Mouse (Mus musculus) limb, embryonic 11.5 days (tissue): ENCODE measurements around the gene Tmem177. TPM values are rescaled to one million over a fixed set of nuclear protein-coding genes. Genes with fewer than 3 reads are reported as not detected.

ENCODE experiments used
- polyA plus RNA-seq: library from polyadenylated mRNA; unstranded; fragments of >200 nt; fragmentation: Nextera tagmentation; extraction: Ambion mirVana; gene quantifications from 2 replicates; pipeline ENCODE4 v1.2.1, GENCODE M21; 2014

The Tmem177 gene
- polyA plus RNA-seq, 1 experiment from 2014 or later, result 8.2 TPM

Other genes with a start within 250 kb of the Tmem177 start
- 4.1 and 6.9 TPM in 2 replicates for gene Ptpn4, start 75.6 kb downstream of the Tmem177 start, polyA plus RNA-seq
- gene Cfap221, start 84.0 kb upstream of the Tmem177 start, polyA plus RNA-seq, result not detected in 2 replicates
- gene Sctr, start 93.7 kb upstream of the Tmem177 start, polyA plus RNA-seq, result not detected in 2 replicates
- 2.5 and 3.0 TPM in 2 replicates for gene Tmem37, start 160.9 kb upstream of the Tmem177 start, polyA plus RNA-seq
- 681 and 682 TPM in 2 replicates for gene Dbi, start 207.9 kb upstream of the Tmem177 start, polyA plus RNA-seq
- gene 3110009E18Rik, start 208.0 kb upstream of the Tmem177 start, polyA plus RNA-seq, result 17.9 TPM in 2 replicates